11 mouse cellular contexts compared by ENCODE assay signal in genomic region chr12:108606321-108606720, GRCm38 (mm10). TPM values are rescaled to one million over a fixed set of nuclear protein-coding genes. Genes with fewer than 3 reads are reported as not detected.
DNase-seq lines count a peak whose midpoint lies in the region; ATAC-seq lines count a peak whose summit lies in the region.
"Had no signal": no experiment of that assay in that cellular context is flagged by ENCODE, and none has a peak within 500 bp of the region (broad histone marks: within the 10 kb centered on the region; RNA-seq: fewer than 3 reads in every experiment).

No protein-coding gene starts in this region.

- peaks cover 66% of the 10 kb centered on the region for H3K4me1 ChIP-seq in forebrain, embryonic 13.5 days
- peaks cover 63% of the 10 kb centered on the region for H3K4me1 ChIP-seq in hindbrain, embryonic 15.5 days (replicated peaks)
- H3K4me1 ChIP-seq in neural tube, embryonic 15.5 days = peaks cover 59% of the 10 kb centered on the region

- peak overlapping the region; percentile 88 for H3K27ac ChIP-seq in forebrain, embryonic 13.5 days
- H3K27ac ChIP-seq in hindbrain, embryonic 15.5 days (replicated peaks) = peak overlapping the region; percentile 85
- H3K27ac ChIP-seq in neural tube, embryonic 15.5 days (replicated peaks) = peak overlapping the region; percentile 84
- H3K27ac ChIP-seq: heart, adult 2 months; kidney, postnatal 0 days had no signal

- no peaks in the 10 kb centered on the region for H3K27me3 ChIP-seq in forebrain, embryonic 13.5 days
- H3K27me3 ChIP-seq in hindbrain, embryonic 15.5 days = no peaks in the 10 kb centered on the region
- no peaks in the 10 kb centered on the region for H3K27me3 ChIP-seq in neural tube, embryonic 15.5 days (replicated peaks)

- H3K9ac ChIP-seq in forebrain, embryonic 13.5 days = peak overlapping the region; percentile 66
- peak overlapping the region; percentile 47 for H3K9ac ChIP-seq in hindbrain, embryonic 15.5 days
- peak overlapping the region; percentile 53 for H3K9ac ChIP-seq in neural tube, embryonic 15.5 days (replicated peaks)

- 20% methylated on average over 7 of the region's 7 CpGs for WGBS in forebrain, embryonic 13.5 days
- 29% methylated on average over 7 of the region's 7 CpGs for WGBS in hindbrain, embryonic 15.5 days
- 23% methylated on average over 7 of the region's 7 CpGs for WGBS in neural tube, embryonic 15.5 days

- peak overlapping the region; percentile 57 for H3K4me2 ChIP-seq in forebrain, embryonic 13.5 days
- H3K4me2 ChIP-seq in hindbrain, embryonic 15.5 days = peak overlapping the region; percentile 52
- H3K4me2 ChIP-seq in neural tube, embryonic 15.5 days = peak overlapping the region; percentile 54

- peak; percentile 19 for DNase-seq in retina, postnatal 1 day
- no peak for DNase-seq in retina, embryonic 14.5 days (ENCODE audit: low spot score)
- no peak for DNase-seq in adrenal gland, postnatal 4 days (ENCODE audit: low spot score in 2 of 2)
- no peak for DNase-seq in urinary bladder, postnatal 36 days (ENCODE audit: low spot score in 2 of 2)
- DNase-seq: heart, adult 2 months had no signal

- peak overlapping the region; percentile 33 for H3K4me3 ChIP-seq in forebrain, embryonic 13.5 days
- H3K4me3 ChIP-seq in hindbrain, embryonic 15.5 days = peak overlapping the region; percentile 40
- H3K4me3 ChIP-seq in neural tube, embryonic 15.5 days (replicated peaks) = peak overlapping the region; percentile 43
- H3K4me3 ChIP-seq: erythroblast, embryonic 14.5 days; heart, adult 2 months had no signal

- H3K36me3 ChIP-seq in forebrain, embryonic 13.5 days (ENCODE audit: poor library complexity, severe bottlenecking) = peaks cover 5% of the 10 kb centered on the region; the same call in 1 of the 2 replicates
- no peaks in the 10 kb centered on the region for H3K36me3 ChIP-seq in hindbrain, embryonic 15.5 days
- 0 out of 2 replicates have a peak, but pooled peaks cover 3% of the 10 kb centered on the region for H3K36me3 ChIP-seq in neural tube, embryonic 15.5 days

- ATAC-seq in forebrain, embryonic 13.5 days = 0 out of 2 replicates have a peak, but pooled peaks have one; percentile 2
- no peak for ATAC-seq in hindbrain, embryonic 15.5 days (ENCODE audit: low FRiP score, low read depth)
- no peak for ATAC-seq in neural tube, embryonic 15.5 days (ENCODE audit: low FRiP score)
- no peak for ATAC-seq in erythroid progenitor cell, adult 5-6 weeks (replicated peaks; ENCODE audit: low FRiP score, poor library complexity, severe bottlenecking)

- no peaks in the 10 kb centered on the region for H3K9me3 ChIP-seq in forebrain, embryonic 13.5 days (replicated peaks)
- no peaks in the 10 kb centered on the region for H3K9me3 ChIP-seq in hindbrain, embryonic 15.5 days
- H3K9me3 ChIP-seq in neural tube, embryonic 15.5 days (replicated peaks) = no peaks in the 10 kb centered on the region

RNA-seq across cellular contexts. Expression of gene Evl, which starts 51.8 kb away (rescaled TPM):
- polyA plus RNA-seq in forebrain, embryonic 13.5 days (2015; fragmentation: Nextera tagmentation; extraction: Ambion mirVana) = 147 and 159 TPM in 2 replicates
- 227 and 250 TPM in 2 replicates for polyA plus RNA-seq in hindbrain, embryonic 15.5 days (2015; fragmentation: Nextera tagmentation; extraction: Ambion mirVana)
- 188 and 226 TPM in 2 replicates for polyA plus RNA-seq in neural tube, embryonic 15.5 days (2015; fragmentation: Nextera tagmentation; extraction: Ambion mirVana)
- total RNA-seq in erythroid progenitor cell, adult 5-6 weeks (2015; ENCODE audit: low replicate concordance) = 56.6 and 94.8 TPM in 2 replicates
- total RNA-seq in erythroid progenitor cell, adult 5-6 weeks (2017; ENCODE audit: low replicate concordance) = 12.6 and 13.4 TPM in 2 replicates
- 100 to 1,000 TPM; 123 to 135 TPM for total RNA-seq in adrenal gland, postnatal 4 days (2021)
